Mouse (Mus musculus) lung, adult 2 months (tissue): Measurements from ENCODE around the gene Fam189a1.

ENCODE experiments used
- CTCF ChIP-seq: fragments of 200-500 bp; IDR thresholded peaks from 2 replicates; pipeline ENCODE4 v1.5.1; 2011; ENCODE audit warnings: mild to moderate bottlenecking, low read length, control low read depth; ENCODE audit not compliant: insufficient read depth
- POLR2A ChIP-seq: fragments of 200-500 bp; IDR thresholded peaks from 2 replicates; pipeline ENCODE4 v1.6.1; 2011; ENCODE audit warnings: low read depth, mild to moderate bottlenecking, control low read depth, low read length, borderline replicate concordance; ENCODE audit errors: extremely low read depth

- TF ChIP-seq POLR2A: no peak
- no peak for TF ChIP-seq CTCF
These were observed 126.4 kb downstream of the Fam189a1 start for GRCm38 (mm10) chr7:65029985-65030384.
